Mouse (Mus musculus): ENCODE data around the gene Gal3st1.

GRCm38 (mm10) chr11:3993914-3994313 lies 10.5 kb downstream of the Gal3st1 start:
- TF ChIP-seq POLR2A (IDR thresholded peaks at IDR 0.05; ENCODE audit: borderline replicate concordance, insufficient read depth, low read length), result no peak
- TF ChIP-seq CTCF (IDR thresholded peaks at IDR 0.05; ENCODE audit: borderline replicate concordance, insufficient read depth, low read depth, low read length), result no peak

Data from cerebellum, adult 2 months (tissue).